Mouse (Mus musculus) testis, adult 2 months (tissue): Measurements from ENCODE around the gene Tsacc.
"Not testable (repeated sequence)": the region's sequence is repeated elsewhere in the genome, so short reads cannot be mapped to it uniquely, and the experiment has no call there.

Source experiments
- CTCF ChIP-seq: fragments of 200-500 bp; IDR thresholded peaks from 2 replicates; pipeline ENCODE4 v1.5.1; 2012; ENCODE audit warnings: low read depth, mild to moderate bottlenecking, inconsistent platforms, low read length, moderate library complexity; ENCODE audit not compliant: control insufficient read depth, insufficient read depth, insufficient replicate concordance
- POLR2A ChIP-seq: fragments of 200-500 bp; IDR thresholded peaks from 2 replicates; pipeline ENCODE4 v1.6.1; 2012; ENCODE audit warnings: low read depth, mild to moderate bottlenecking, inconsistent platforms, low read length, moderate library complexity; ENCODE audit not compliant: control insufficient read depth

DNA sequence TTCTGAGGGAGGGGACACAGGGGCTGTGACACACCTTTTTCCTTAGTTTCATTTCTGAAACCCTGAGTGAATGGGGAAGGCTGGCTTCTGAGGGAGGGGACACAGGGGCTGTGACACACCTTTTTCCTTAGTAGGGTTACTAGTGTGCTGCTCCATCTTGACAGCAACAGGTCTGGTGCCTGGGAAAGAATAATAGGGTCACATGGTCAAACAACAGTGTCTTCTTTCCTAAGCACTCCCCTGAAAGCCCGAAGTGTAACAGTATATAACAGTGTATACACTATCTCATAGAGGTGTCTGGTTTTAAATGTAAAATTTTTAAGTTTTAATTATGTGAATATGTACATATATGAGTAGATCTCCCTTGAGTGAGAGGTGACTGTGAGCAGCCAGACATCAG is 1.5 kb downstream of the Tsacc start:
- not testable (repeated sequence) for TF ChIP-seq CTCF, POLR2A
